Mouse (Mus musculus): ENCODE data around the gene Pate4.
"Not testable (repeated sequence)": the region's sequence is repeated elsewhere in the genome, so short reads cannot be mapped to it uniquely, and the experiment has no call there.

Gene Pate4

DNA sequence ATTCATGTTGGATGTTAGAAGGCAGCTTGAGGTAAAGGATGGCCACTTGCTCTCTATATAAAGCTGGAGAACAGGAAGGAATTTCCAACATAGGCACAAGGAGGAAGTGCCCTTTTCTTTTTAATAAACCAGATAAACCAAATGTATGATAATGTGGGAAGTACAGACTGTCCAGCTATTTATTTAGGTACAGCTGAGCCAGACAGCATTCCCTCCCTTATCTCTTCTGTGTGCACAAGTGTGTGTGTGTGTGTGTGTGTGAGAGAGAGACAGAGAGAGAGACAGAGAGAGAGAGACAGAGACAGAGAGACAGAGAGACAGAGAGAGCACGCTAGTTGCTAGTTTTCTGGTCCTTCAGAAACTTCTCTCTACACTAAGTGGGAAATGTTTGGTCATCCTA is at the start of gene Pate4:
Pate4 (minus strand) TSS at position 101 of the 400 bp plus-strand sequence.
- in situ Hi-C loops (cut with MboI, MseI) = no loop called here

DNA sequence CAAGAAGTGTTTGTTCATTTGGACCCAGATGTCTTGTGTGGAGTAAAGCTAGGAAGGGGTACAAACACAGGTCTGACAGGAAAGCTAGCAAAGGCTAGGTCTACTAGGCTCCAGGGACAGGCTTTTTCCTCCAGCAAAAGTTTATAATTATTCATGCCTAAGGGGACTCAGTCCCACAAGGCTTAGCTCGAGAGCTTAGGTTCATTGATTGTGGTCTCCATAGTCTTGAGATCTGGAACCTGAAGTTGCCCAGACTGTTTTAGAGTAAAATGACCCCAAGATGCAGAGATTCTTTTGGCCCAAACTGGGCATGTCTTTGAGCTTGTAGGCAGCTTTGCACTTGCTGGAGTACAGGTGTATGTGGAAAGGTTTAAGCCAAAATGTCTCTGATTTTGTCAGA is 36.4 kb upstream of the Pate4 start, which contains the start of gene Pate3:
Pate3 (minus strand) TSS at position 101 of the 400 bp plus-strand sequence.
- in situ Hi-C loops (cut with MboI, MseI) = no loop called here

DNA sequence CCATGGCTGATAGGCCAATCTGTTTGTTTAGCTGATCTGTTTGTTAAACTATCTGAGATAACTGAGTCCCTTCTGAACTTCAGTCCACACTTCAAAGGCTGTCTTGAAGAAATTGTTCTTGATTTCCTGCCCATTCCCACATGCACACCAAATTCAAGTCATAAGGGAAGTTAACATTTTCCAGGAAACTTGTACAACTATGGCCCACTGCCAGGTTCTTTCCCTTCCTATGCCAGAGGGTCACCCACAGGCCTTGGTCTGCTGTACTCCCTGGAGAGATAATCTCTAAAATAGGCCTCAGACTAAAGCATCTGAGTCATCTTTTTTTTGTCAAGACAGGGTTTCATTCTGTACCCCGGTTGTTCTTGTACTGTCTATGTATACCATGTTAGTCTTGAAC is 21.2 kb upstream of the Pate4 start:
- in situ Hi-C loops (cut with MboI, MseI) = no loop called here

DNA sequence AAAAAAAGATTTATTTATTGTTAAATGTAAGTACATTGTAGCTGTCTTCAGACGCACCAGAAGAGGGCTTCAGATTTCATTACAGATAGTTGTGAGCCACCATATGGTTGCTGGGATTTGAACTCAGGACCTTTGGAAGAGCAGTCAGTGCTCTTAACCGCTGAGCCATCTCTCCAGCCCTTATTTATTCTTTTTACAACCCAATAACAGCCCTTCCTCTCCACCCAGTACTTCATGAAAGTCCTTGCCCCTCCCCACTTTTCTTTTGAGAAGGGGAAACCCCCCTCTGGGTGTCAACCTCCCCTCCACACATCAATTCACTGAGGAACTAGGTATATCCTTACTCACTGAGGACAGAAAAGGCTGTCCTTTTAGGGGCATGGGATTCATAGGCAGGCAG is 5.0 kb upstream of the Pate4 start:
- in situ Hi-C loops (cut with MboI, MseI) = not testable (repeated sequence)

DNA sequence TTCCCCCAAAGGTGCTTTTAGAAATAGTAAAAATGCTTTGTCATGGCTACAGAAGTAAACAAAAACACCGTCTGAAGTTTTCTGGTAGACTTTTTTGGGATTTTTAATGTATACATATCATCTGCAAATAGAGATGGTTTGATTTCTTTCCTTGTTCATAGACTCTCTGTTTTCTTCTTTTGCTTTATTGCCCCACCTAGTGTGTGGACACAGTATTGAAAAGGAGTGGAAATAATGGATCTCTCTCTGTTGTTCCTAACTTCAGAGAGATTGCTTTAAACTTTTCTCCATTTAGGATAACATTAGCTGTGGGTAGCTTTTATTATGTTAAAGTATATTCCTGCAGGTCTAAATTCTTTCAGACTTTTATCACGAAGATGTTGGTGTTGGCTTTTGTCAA is 2.3 kb upstream of the Pate4 start:
- in situ Hi-C loops (cut with MboI, MseI) = no loop called here

DNA sequence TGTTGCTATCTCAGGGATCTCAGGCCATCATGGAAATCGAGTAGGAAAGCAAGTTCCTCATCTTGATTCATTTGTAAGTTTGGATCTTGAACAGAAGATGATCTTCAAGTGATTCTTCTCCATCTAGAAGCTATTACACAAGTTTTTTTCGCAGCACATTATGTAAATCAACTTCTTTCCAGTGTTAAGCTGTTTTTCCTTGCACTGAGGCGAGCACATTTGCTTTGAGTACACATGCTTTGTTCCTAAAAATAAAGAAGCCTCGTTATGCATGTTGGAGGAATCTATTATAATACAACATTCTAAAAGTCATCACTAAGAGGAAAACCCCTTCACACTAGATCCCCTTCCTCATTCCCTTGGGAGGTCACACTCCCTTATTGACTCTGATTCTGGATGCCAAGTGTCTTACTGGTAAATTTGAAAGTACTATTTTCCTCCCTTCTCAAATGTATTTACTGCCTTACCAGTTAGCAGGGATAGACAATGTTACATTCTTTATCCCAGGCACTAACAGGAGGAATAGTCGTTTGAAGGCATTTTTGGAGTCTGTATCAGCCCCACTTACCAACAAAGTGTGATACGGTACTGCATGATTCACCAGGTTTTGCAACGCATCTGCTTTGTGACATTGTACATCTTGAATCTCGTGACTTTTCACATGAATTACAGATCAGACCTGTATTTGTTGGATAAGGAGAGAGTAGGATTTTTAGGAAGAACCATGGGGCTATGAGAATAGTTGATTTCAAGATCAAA is 3.9 kb downstream of the Pate4 start:
- in situ Hi-C loops (cut with MboI, MseI) = no loop called here

DNA sequence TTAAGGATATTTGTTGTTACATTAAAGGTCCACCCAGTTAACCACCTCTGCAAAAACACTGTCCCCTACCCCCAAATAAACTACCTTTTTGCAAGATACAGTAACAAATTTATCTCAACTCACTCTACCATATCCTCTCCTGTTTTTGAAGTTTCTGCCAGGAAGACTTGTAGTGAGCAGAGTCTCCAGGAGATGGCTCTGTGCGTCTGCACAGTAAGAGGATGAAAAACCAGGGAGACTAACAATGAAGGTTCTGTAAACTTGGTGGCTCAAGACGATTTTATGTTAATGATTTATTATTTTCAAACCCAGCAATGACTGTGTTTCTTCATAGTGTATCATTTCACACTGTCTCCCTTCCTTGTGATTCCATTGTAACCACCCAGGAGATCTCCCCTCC is 18.8 kb downstream of the Pate4 start:
- in situ Hi-C loops (cut with MboI, MseI) = no loop called here

DNA sequence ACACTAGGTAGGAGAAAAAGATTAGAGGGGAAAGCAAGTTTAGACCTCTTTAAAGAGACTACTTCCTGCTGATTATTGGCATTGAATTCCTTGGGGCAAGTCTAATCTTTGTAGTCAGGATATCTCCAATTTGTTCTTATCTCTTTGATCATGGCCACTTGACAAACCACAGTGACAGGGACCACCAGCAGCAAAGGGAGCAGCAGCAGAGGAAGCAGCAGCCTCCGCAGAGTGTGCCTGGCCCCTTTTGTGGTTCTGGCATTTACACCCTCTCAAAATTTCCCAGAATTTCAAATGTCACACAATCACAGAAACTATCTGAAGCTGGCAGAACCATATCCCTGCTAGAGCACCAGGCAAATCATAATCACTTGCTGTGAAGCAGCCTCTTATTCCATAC is 24.1 kb downstream of the Pate4 start:
- in situ Hi-C loops (cut with MboI, MseI) = loop anchor here in 1 of 2 experiments (10.0 kb wide), 1 partner anchor 1117 kb away; no protein-coding TSS in a partner anchor

DNA sequence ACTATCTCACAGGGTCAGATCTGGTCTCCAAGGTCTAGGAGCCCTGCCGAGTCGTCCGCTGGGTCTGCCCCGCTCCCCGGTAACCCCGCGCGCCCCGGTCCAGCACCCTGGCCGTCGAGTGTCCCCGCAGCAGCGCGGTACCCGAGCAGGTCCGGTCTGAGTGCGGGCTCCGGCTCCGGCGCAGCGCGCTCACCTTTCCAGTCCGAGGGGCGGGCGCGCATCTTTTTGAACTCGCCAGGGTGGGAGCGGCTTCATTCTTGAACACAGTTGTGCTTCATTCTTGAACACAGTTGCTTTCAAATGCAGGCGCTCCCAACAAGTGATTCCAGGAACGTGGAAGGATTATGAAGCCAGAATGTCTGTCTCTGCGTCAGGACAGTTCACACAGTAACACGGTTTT is 37.3 kb downstream of the Pate4 start:
- in situ Hi-C loops (cut with MboI, MseI) = loop anchor here in 1 of 2 experiments (25.0 kb wide), 1 partner anchor 1663 kb away; no protein-coding TSS in a partner anchor

DNA sequence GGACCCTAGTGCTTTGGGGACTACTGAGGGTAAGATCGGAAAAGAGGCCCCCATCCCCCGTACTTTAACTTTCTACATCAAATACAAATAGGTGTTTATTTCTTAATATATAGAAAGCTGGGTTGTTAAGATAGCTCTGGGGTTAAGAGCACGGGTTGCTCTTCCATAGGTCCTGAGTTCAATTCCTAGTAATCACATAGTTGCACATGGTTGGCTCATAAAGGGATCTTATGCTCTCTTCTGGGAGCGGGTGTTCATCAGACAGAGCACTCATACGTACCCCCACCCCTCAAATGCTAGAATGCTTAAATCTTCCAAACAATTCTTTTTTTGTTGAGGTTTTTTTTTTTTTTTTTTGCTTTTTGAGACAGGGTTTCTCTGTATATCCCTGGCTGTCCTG is 41.1 kb downstream of the Pate4 start:
- in situ Hi-C loops (cut with MboI, MseI) = loop anchor here in 1 of 2 experiments (25.0 kb wide), 1 partner anchor 1667 kb away; no protein-coding TSS in a partner anchor

DNA sequence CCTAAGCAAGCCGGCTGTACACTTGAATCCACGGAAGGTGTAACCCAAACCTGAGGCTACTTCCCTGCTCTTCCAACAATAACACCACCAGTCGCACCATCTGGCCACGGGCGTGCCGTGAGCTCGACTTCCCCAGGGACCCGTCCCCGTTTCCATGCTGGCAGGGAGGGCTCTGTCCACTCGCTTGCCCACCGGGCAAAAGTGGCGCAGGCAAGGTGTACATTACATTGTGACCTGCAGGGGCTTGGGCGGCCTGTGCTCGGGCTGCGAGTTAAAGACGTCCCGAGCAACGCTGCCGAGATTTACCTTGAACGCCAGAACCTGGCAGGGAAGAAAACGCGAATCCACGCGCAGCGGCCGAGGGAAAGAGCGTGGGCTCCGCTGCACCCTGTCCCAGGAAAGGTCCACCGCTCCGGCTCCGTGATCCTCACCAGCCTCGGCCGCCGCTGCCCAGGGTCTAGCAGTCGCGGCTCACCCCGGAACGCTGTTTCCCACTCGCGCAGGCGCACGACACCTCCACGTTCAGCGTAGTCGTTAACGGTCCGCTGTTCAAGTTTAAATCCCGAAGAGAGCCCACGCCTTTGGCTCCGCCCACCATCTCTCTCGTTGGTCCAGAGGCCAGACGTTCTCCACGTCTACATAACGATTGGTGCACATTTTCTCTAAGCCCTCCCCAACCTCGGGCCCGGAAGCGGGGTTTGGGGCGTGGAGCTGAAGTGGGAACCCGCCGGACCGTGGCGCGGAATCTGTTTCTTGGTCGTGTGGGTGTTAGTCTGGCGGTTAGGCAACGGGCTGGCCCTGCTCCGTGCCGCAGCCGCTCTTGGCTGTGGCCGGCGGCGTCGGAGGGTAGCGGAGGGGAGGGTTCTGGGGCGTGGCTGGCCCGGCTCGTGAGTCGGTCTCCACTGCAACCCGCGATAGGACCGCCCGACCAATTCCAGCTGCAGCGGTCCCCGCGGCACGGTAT is 41.9 kb downstream of the Pate4 start, which contains the start of the genes Pate2 and Hyls1:
Pate2 (plus strand) TSS at position 714 of the 964 bp plus-strand sequence.
Hyls1 (minus strand) TSS at position 828 of the 964 bp plus-strand sequence.
- in situ Hi-C loops (cut with MboI, MseI) = loop anchor here (10.0 to 25.0 kb wide), 2 partner anchors 455 to 1667 kb away; partner anchors contain the start of gene St3gal4 (in 1 of the 2)

DNA sequence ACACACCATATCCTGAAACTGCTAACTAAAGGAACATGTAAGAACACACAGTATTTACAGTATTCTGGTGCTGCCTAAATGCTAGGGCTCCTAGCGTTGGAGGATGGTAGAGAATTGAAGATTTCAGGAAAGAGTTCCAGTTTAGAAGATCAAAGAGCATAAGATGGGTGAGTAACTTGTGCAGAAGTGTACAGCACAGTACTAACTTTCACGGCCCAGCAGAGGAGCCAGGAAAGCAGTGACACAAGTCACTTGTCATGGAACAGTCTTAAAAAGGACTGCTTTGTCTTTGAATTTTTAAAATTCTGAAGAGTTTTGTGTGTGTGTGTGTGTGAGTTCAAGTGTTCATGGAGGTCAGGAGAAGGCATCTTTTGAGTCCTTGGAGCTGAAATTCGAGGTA is 43.7 kb downstream of the Pate4 start:
- in situ Hi-C loops (cut with MboI, MseI) = loop anchor here (10.0 to 25.0 kb wide), 2 partner anchors 453 to 1669 kb away; partner anchors contain the start of gene St3gal4 (in 1 of the 2)

DNA sequence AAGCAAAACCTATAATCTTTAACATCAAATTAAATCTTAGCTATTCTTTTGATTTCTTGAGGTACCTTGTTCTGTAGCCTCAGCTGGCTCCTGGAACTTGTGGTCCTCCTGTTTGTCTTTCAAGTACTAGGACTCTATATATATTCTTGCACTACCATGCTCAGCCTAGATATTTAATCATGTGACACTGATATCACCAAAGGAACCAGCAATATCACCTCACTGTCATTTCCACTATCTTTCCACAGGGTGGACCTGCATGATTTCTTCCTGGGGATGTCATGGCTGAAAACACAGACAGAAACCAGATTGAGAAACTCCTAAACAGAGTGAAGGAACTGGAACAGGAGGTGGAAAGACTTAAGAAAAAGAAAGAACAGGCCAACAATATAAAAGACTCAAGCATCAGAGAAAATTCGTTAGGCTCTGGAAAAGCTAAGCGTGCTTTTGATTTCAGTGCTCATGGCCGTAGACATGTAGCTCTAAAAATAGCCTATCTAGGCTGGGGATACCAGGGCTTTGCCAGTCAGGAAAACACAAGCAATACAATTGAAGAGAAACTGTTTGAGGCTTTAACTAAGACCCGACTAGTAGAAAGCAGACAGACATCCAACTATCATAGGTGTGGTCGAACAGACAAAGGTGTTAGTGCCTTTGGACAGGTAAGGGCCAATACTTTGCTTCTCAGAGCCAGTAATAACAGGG is 47.1 kb downstream of the Pate4 start:
- in situ Hi-C loops (cut with MboI, MseI) = loop anchor here (10.0 to 25.0 kb wide), 2 partner anchors 450 to 1673 kb away; partner anchors contain the start of gene St3gal4 (in 1 of the 2)

DNA sequence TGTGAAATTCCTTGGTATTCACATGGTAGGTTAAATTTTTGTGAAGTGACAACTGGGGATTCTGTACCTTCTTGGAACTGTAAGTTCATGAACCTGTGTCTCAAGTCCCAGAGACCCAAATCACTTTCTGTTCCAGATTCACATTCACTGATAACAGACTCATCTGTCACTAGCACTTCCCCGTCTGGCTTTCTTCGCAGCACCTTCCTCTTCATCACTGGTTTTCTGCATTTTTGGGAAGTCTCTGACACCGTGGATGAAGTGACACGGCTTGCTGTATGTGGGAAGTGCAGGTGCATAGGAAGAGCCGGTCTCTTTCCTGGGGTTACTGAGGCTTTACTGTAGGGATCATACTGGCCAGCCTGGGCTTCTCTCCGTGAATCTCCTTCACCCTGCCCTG is 50.2 kb downstream of the Pate4 start:
- in situ Hi-C loops (cut with MboI, MseI) = loop anchor here (10.0 to 25.0 kb wide), 2 partner anchors 447 to 1676 kb away; partner anchors contain the start of gene St3gal4 (in 1 of the 2)

DNA sequence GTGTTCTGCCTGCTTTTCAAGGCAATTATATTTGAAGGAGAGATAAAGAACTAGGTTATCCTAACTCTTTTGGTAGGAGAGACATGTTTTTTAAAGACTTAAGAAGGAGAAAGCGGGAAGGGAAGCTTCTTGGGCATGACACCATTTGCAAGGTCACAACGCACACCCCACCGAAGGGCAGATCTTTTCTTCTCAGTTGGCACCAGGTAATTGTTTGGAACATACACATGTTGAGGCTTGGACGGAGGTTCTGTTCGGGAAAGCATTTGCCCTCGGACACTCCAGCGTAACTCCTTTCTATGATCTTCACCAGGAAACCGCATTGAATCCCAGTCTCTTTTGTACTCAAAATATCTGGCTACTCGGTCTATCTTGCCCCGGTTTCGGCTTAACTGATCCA is 50.7 kb downstream of the Pate4 start:
- in situ Hi-C loops (cut with MboI, MseI) = loop anchor here (10.0 to 25.0 kb wide), 2 partner anchors 446 to 1676 kb away; partner anchors contain the start of gene St3gal4 (in 1 of the 2)

DNA sequence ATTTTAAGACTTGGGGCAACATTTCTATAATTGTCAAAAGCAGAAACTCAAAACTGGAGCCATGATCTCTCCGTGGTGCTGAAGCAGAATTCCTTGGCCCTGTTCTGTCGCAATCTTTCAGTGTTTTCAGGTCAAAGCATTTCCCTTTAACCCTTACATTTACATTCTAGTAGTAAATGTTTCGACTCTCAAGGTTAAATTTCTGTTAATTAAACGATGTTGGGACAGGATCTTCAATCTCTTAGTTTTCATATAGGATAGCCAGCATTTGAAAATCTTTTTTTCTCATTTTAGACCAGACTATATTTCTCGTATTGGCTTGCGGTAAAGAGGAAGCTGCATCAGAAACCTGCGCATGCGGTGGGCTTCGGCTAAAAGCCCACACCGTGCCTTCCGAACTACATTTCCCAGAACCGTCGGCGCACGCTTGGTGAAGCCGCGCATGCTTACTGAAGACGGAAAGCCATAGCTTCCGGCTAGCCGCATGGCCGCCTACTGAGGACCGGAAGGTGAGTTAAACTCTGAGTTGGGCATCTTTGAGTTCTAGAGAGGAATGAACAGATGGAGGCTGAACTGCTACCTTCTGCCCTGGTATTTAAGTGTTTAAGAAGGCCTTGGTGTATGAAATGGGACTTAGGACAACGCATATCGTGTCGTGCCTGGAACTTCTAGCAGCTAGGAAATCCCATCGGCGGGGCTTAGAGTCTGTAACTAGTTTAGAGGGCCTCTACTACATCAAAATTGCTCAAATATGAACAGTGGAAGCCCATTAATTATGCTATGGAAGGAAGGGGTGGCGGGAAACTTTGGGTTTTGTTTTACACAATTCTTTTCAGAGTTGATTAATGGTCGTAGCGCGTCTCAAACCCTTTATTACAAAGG is 52.5 kb downstream of the Pate4 start:
- in situ Hi-C loops (cut with MboI, MseI) = loop anchor here in 1 of 2 experiments (25.0 kb wide), 1 partner anchor 1678 kb away; no protein-coding TSS in a partner anchor

DNA sequence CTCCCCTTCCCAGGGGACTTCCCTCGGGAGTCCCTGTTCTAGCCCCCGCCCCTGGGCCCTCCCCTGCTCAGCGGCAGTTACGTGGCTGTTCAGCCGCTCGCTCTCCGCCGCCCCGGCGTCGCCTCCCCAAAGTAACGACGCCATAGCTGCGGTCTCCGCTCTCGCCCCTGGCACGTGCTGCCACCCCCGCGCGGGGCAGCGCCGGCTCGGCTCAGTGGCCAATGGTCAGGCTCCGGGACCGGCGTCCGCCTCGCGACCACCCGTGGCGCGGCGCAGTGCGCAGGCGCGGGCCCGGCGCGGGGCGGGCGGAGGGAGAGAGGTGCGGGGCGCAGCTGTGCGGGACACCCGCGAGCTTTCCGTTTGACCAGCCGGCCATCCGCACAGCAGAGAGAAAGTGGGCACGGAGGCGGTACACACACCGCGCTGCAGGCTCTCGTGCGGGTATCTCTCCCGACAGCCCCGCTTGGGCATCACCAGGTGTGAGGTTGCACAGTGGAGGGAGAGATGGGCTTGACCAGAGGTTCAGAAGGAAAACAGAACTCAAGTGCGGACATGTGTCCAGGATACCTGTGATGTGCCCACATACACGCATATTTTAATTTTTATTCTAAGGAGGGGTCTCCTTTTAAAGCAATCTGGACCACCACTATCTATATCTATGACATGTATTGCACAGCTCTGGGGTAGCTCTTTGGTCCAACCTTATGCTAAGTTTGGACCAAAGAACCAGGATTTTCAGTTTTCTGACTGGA is 53.3 kb downstream of the Pate4 start, which contains the start of the genes Ddx25 and Pus3:
Ddx25 (minus strand) TSS at position 272 of the 752 bp plus-strand sequence.
Pus3 (plus strand) TSS at position 339 of the 752 bp plus-strand sequence.
- in situ Hi-C loops (cut with MboI, MseI) = loop anchor here in 1 of 2 experiments (25.0 kb wide), 1 partner anchor 1679 kb away; no protein-coding TSS in a partner anchor

Measured in T-helper 17 cell (primary cell).